Mouse (Mus musculus): ENCODE measurements around the gene Maml3. TPM values are rescaled to one million over a fixed set of nuclear protein-coding genes. Genes with fewer than 3 reads are reported as not detected.

Maml3 gene
- polyA plus RNA-seq, 1 experiment = 12.7 TPM

GRCm38 (mm10) chr3:51879211-51879610 is 225.7 kb downstream of the Maml3 start:
- TF ChIP-seq CTCF (IDR thresholded peaks at IDR 0.05; ENCODE audit: borderline replicate concordance, extremely low read depth, insufficient read depth, insufficient read length) = no peak
- TF ChIP-seq POLR2A (IDR thresholded peaks at IDR 0.05; ENCODE audit: borderline replicate concordance, extremely low read depth, insufficient read depth, insufficient read length, poor library complexity, severe bottlenecking) = no peak

GRCm38 (mm10) chr3:51878577-51878976 is 226.3 kb downstream of the Maml3 start:
- DNase-seq (ENCODE audit: low read depth) = no peak
- TF ChIP-seq CTCF (IDR thresholded peaks at IDR 0.05; ENCODE audit: borderline replicate concordance, extremely low read depth, insufficient read depth, insufficient read length) (no peak), POLR2A (IDR thresholded peaks at IDR 0.05; ENCODE audit: borderline replicate concordance, extremely low read depth, insufficient read depth, insufficient read length, poor library complexity, severe bottlenecking) (no peak)

More at GRCm38 (mm10) chr3:51879211-51879610, 225.7 kb downstream of the Maml3 start:
- no peak for DNase-seq (ENCODE audit: low read depth)

GRCm38 (mm10) chr3:51876729-51877128 is 228.1 kb downstream of the Maml3 start:
- TF ChIP-seq CTCF (IDR thresholded peaks at IDR 0.05; ENCODE audit: borderline replicate concordance, extremely low read depth, insufficient read depth, insufficient read length) (no peak), POLR2A (IDR thresholded peaks at IDR 0.05; ENCODE audit: borderline replicate concordance, extremely low read depth, insufficient read depth, insufficient read length, poor library complexity, severe bottlenecking) (no peak)

GRCm38 (mm10) chr3:51875629-51876028 is 229.2 kb downstream of the Maml3 start:
- TF ChIP-seq CTCF (IDR thresholded peaks at IDR 0.05; ENCODE audit: borderline replicate concordance, extremely low read depth, insufficient read depth, insufficient read length) (no peak), POLR2A (IDR thresholded peaks at IDR 0.05; ENCODE audit: borderline replicate concordance, extremely low read depth, insufficient read depth, insufficient read length, poor library complexity, severe bottlenecking) (no peak)
- DNase-seq (ENCODE audit: low read depth) = no peak

More at GRCm38 (mm10) chr3:51876729-51877128, 228.1 kb downstream of the Maml3 start:
- no peak for DNase-seq (ENCODE audit: low read depth)

GRCm38 (mm10) chr3:51874252-51874651 is 230.6 kb downstream of the Maml3 start:
- TF ChIP-seq POLR2A (IDR thresholded peaks at IDR 0.05; ENCODE audit: borderline replicate concordance, extremely low read depth, insufficient read depth, insufficient read length, poor library complexity, severe bottlenecking) = no peak
- TF ChIP-seq CTCF (IDR thresholded peaks at IDR 0.05; ENCODE audit: borderline replicate concordance, extremely low read depth, insufficient read depth, insufficient read length) = no peak
- DNase-seq (ENCODE audit: low read depth) = peak; percentile 68

GRCm38 (mm10) chr3:51872771-51873170 is 232.1 kb downstream of the Maml3 start:
- no peak for TF ChIP-seq CTCF (IDR thresholded peaks at IDR 0.05; ENCODE audit: borderline replicate concordance, extremely low read depth, insufficient read depth, insufficient read length)
- TF ChIP-seq POLR2A (IDR thresholded peaks at IDR 0.05; ENCODE audit: borderline replicate concordance, extremely low read depth, insufficient read depth, insufficient read length, poor library complexity, severe bottlenecking) = no peak
- no peak for DNase-seq (ENCODE audit: low read depth)

GRCm38 (mm10) chr3:51871346-51871745 is 233.5 kb downstream of the Maml3 start:
- TF ChIP-seq CTCF (IDR thresholded peaks at IDR 0.05; ENCODE audit: borderline replicate concordance, extremely low read depth, insufficient read depth, insufficient read length) = no peak
- TF ChIP-seq POLR2A (IDR thresholded peaks at IDR 0.05; ENCODE audit: borderline replicate concordance, extremely low read depth, insufficient read depth, insufficient read length, poor library complexity, severe bottlenecking) = no peak
- no peak for DNase-seq (ENCODE audit: low read depth)

GRCm38 (mm10) chr3:51869980-51870379 is 234.9 kb downstream of the Maml3 start:
- DNase-seq (ENCODE audit: low read depth) = peak; percentile 67
- no peak for TF ChIP-seq CTCF (IDR thresholded peaks at IDR 0.05; ENCODE audit: borderline replicate concordance, extremely low read depth, insufficient read depth, insufficient read length)
- no peak for TF ChIP-seq POLR2A (IDR thresholded peaks at IDR 0.05; ENCODE audit: borderline replicate concordance, extremely low read depth, insufficient read depth, insufficient read length, poor library complexity, severe bottlenecking)

GRCm38 (mm10) chr3:51868857-51869256 is 236.0 kb downstream of the Maml3 start:
- no peak for TF ChIP-seq POLR2A (IDR thresholded peaks at IDR 0.05; ENCODE audit: borderline replicate concordance, extremely low read depth, insufficient read depth, insufficient read length, poor library complexity, severe bottlenecking)
- no peak for TF ChIP-seq CTCF (IDR thresholded peaks at IDR 0.05; ENCODE audit: borderline replicate concordance, extremely low read depth, insufficient read depth, insufficient read length)
- DNase-seq (ENCODE audit: low read depth) = no peak

- TF ChIP-seq POLR2A (IDR thresholded peaks at IDR 0.05; ENCODE audit: borderline replicate concordance, extremely low read depth, insufficient read depth, insufficient read length, poor library complexity, severe bottlenecking) = no peak
- DNase-seq (ENCODE audit: low read depth) = no peak
Measured at GRCm38 (mm10) chr3:51866446-51866845, 238.4 kb downstream of the Maml3 start.

- TF ChIP-seq CTCF (IDR thresholded peaks at IDR 0.05; ENCODE audit: borderline replicate concordance, extremely low read depth, insufficient read depth, insufficient read length) (no peak), POLR2A (IDR thresholded peaks at IDR 0.05; ENCODE audit: borderline replicate concordance, extremely low read depth, insufficient read depth, insufficient read length, poor library complexity, severe bottlenecking) (no peak)
Measured at GRCm38 (mm10) chr3:51861631-51862030, 243.2 kb downstream of the Maml3 start.

GRCm38 (mm10) chr3:51860458-51860857 is 244.4 kb downstream of the Maml3 start:
- DNase-seq (ENCODE audit: low read depth) = no peak
- TF ChIP-seq CTCF (IDR thresholded peaks at IDR 0.05; ENCODE audit: borderline replicate concordance, extremely low read depth, insufficient read depth, insufficient read length) (no peak), POLR2A (IDR thresholded peaks at IDR 0.05; ENCODE audit: borderline replicate concordance, extremely low read depth, insufficient read depth, insufficient read length, poor library complexity, severe bottlenecking) (no peak)

More at GRCm38 (mm10) chr3:51861631-51862030, 243.2 kb downstream of the Maml3 start:
- DNase-seq (ENCODE audit: low read depth) = no peak

All from brain, embryonic 14.5 days (tissue).